Mouse (Mus musculus): ENCODE results near the gene Cab39.

Gene Cab39

GRCm38 (mm10) chr1:85793208-85794105 lies at the start of gene Cab39:
TSS of gene Cab39 (plus strand) at chr1:85793441.
- peak; percentile 90 to 94 for DNase-seq

GRCm38 (mm10) chr1:85744539-85744938 lies 48.7 kb upstream of the Cab39 start:
- DNase-seq: no peak

- no peak for DNase-seq
Observed at GRCm38 (mm10) chr1:85746511-85746910, 46.7 kb upstream of the Cab39 start.

GRCm38 (mm10) chr1:85749829-85750228 lies 43.4 kb upstream of the Cab39 start:
- DNase-seq: peak in 1 of 2 experiments; percentile 16

GRCm38 (mm10) chr1:85750650-85751049 lies 42.6 kb upstream of the Cab39 start:
- no peak for DNase-seq

- DNase-seq: no peak
Observed at GRCm38 (mm10) chr1:85751494-85751893, 41.7 kb upstream of the Cab39 start.

GRCm38 (mm10) chr1:85751932-85752680 lies 41.1 kb upstream of the Cab39 start:
- DNase-seq: no peak

GRCm38 (mm10) chr1:85757531-85758230 lies 35.6 kb upstream of the Cab39 start:
- DNase-seq: no peak

GRCm38 (mm10) chr1:85758231-85758968 lies 34.8 kb upstream of the Cab39 start:
- DNase-seq: no peak

- DNase-seq: no peak
Observed at GRCm38 (mm10) chr1:85758969-85759293, 34.3 kb upstream of the Cab39 start.

- no peak for DNase-seq
Observed at GRCm38 (mm10) chr1:85761665-85762064, 31.6 kb upstream of the Cab39 start.

- no peak for DNase-seq
Observed at GRCm38 (mm10) chr1:85763386-85763785, 29.9 kb upstream of the Cab39 start.

- no peak for DNase-seq
Observed at GRCm38 (mm10) chr1:85764291-85764690, 28.9 kb upstream of the Cab39 start.

GRCm38 (mm10) chr1:85766120-85766519 lies 27.1 kb upstream of the Cab39 start:
- no peak for DNase-seq

- DNase-seq: no peak
Observed at GRCm38 (mm10) chr1:85767754-85768153, 25.5 kb upstream of the Cab39 start.

- no peak for DNase-seq
Observed at GRCm38 (mm10) chr1:85771976-85772375, 21.3 kb upstream of the Cab39 start.

GRCm38 (mm10) chr1:85775136-85775535 lies 18.1 kb upstream of the Cab39 start:
- peak; percentile 50 to 61 for DNase-seq

- DNase-seq: no peak
Observed at GRCm38 (mm10) chr1:85776154-85776553, 17.1 kb upstream of the Cab39 start.

GRCm38 (mm10) chr1:85778436-85778835 lies 14.8 kb upstream of the Cab39 start, which contains the start of gene A630001G21Rik:
TSS of gene A630001G21Rik (minus strand) at chr1:85778643.
- DNase-seq: no peak

GRCm38 (mm10) chr1:85779012-85779411 lies 14.2 kb upstream of the Cab39 start:
- DNase-seq: no peak

- DNase-seq: no peak
Observed at GRCm38 (mm10) chr1:85779428-85780180, 13.6 kb upstream of the Cab39 start.

- DNase-seq: no peak
Observed at GRCm38 (mm10) chr1:85790565-85790964, 2.7 kb upstream of the Cab39 start.
